Mouse (Mus musculus) spleen, postnatal 10 days (tissue): ENCODE results near the gene Aars2.

Source experiments
- DNase-seq, 2 experiments: peaks; one replicate each; pipeline ENCODE4 v3.0.0; 2021 to 2022; ENCODE audit warnings: low spot score in 2 of 2

Aars2 gene

GRCm38 (mm10) chr17:45499516-45499915, 7.1 kb upstream of the Aars2 start:
- DNase-seq: no peak

DNA sequence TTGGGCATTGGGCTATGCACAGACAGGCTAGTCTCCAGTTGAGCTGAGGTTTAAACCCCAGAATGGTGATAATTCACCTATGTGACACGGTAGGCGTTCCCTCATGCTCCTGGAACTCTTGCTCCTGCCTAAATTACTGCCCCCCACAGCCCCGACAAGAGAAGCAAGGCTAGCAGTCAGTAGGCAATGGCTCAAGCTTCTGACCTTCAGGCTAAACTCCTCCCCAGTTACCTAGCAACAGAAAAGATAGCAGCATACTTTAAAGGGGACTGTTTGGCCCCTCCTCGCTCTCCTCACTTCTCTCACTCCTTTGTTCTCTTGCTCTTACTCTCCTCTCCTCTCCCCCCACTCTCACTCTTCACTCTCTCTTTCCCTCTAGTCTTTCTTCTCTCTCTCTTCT, 5.7 kb upstream of the Aars2 start:
- no peak for DNase-seq

DNA sequence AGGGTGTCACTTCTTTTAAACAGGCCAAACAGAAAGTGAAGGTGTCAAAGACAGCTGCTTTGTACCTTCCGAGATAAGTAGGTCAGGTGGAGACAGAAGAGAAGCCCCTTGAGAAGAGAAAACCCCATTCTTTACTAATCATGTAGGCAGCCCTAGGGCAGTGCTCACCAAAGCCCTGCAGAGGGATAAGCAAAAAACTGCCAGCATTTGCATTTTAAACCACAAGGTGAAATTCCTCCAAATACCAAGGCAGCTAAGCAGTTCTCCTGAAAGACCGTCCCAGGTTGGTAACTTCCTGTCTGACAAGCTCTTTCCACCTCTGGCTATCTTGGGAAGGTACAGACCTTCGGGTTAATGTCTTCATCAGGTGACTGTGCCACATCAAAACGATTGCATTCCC, 4.3 kb upstream of the Aars2 start:
- no peak for DNase-seq

GRCm38 (mm10) chr17:45503301-45503973, 3.2 kb upstream of the Aars2 start:
- no peak for DNase-seq

GRCm38 (mm10) chr17:45505941-45506465, 638 bp upstream of the Aars2 start:
- DNase-seq: no peak

- no peak for DNase-seq
Observed at GRCm38 (mm10) chr17:45510871-45511270, 4.2 kb downstream of the Aars2 start.

DNA sequence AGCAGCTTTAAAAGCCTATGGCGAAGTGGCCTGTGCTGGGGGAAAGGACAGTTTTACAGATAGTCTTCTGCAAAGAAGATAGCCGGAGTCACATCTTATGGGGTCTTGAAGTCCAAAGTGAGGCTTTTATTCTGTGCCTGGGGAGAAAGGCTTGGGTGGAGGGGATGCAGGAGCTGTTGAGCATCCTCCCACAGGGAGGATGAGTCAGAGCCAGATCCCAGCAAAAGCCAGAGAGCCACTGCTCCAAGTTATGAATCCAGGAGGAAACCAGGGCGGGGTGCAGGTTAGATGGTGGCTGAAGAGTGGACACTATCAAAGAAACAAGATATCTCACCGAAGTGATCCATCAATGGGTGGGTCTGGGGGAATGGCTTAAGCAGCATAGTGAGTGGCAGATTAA, 5.1 kb downstream of the Aars2 start:
- no peak for DNase-seq

DNA sequence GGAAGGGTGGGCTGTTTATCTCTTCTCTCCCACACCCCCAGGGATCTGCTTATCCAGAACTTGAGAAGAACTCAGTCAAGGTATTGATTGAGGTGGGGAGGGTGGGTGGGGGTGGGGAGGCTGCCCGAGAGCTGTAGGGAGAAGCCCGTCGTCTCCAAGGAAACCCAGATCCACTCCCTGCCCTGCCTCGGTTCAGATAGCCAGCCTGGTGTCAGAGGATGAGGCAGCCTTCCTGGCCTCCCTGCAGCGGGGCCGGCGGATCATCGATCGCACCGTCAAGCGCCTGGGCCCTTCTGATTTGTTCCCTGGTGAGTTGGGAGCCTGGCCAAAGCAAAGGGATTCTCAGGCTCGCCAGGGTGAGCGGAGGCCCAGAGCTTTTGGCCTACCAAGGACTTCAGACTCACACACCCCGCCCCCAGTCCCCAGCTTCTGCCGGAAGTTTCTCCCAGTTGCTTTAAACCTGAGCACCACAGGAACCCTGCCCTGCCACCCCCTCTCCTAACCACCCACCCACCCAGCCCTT, 8.6 kb downstream of the Aars2 start:
- DNase-seq: no peak

- DNase-seq: no peak
Observed at GRCm38 (mm10) chr17:45515806-45516205, 9.2 kb downstream of the Aars2 start.

DNA sequence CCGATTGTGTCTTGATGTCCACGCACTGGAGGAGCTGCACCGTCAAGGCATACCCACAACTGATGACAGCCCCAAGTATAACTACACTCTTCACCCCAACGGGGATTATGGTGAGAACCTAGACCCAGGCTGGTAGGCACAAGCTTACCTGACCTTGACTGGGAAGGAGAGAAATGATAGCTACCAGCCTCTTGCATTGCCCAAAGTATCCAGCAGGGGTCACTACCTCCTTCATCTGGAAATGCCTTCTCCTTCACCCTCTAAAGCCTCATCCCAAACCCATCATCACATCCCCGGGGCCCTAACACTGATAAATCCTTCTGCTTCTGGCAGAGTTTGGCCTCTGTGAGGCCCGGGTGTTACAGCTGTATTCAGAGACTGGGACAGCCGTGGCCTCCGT, 9.8 kb downstream of the Aars2 start:
- peak; percentile 77 to 84 for DNase-seq

DNA sequence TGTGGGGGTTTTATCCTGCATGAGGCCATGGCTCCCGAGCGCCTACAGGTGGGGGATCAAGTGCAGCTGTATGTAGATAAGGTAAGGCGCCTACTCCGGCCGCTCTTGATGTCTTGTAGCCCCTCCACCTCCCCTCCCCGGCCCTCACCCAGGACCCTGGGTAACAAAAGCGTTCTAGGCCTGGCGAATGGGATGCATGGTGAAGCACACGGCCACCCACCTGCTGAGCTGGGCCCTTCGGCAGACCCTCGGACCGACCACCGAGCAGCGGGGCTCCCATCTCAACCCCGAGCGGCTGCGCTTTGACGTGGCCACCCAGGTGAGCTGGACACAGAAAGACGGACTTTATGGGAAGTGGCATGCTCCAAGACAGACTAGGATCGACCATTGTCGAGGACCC, 10.5 kb downstream of the Aars2 start:
- DNase-seq: no peak

DNA sequence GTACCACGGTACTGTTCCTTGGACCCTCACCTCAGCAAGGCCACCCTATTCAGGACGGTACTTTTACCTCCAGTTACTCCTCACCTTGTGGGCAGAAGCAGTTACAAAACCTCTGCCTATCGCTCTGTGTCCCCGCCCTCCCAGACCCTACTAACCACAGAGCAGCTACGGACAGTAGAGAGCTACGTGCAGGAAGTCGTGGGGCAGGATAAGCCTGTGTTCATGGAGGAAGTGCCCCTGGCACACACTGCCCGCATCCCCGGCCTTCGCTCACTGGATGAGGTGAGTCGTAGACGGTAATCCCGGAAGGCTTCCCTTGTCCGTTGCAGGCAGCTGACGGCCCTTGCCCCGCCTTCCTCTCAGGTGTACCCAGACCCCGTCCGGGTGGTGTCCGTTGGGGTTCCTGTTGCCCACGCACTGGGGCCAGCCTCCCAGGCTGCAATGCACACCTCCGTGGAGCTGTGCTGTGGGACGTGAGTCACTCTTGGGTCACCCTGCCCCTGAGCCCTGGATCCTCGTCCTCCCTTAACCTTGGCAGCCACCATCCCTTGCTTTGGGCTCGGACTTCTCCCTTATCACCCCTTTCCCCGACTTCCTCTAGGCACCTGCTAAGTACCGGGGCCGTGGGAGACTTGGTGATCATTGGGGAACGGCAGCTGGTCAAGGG, 11.0 kb downstream of the Aars2 start:
- no peak for DNase-seq

DNA sequence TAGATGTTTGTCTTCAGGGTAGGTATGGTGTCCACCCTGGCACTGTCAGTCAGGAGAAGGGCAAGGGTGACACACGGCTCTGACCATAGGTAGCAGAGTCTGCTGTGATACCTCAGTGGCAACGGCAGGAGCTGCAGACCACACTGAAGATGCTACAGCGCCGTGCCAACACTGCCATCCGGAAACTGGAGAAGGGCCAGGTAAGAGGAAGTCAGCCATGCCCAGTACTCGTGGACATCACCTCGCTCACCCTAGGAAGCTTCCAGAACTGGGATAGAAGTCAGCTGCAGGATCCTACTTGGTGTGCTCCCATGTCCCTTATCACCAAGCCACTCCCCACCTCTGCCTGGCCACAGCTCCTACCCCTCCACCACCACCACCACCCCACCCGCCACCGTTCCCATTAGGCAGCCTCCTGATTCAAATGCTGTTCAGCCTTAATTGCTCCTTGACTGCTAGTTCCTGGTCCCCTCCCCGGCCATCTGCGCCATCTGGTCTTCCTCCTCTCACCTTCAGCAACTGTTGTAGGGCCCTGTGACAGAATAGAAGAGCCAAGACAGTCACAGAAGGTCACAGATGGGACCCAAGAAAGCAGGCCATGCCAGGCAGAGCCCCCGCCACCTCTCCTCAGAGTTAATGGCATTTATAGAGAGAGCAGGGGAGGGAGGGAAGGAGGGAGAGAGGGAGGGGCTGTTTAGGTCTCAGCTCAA, 12.3 kb downstream of the Aars2 start:
- no peak for DNase-seq

DNA sequence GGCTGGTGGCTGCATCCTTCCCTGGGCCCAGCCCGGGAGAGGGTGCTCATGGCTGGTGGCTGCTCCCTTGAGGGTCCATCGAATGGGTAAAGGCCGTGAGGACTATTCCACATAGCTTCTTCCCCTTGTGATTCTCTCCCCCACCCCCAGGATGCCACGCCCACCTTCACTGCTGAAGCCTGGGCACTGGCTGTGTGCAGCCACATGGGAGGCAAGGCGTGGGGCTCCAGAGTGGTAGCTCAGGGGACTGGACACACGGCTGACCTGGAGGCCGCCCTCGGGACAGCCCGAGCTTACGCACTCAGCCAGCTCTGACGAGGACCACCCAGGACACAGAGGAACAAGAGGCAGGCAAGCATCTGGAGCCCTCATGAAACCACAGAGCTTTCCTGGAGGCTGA, 13.5 kb downstream of the Aars2 start:
- DNase-seq: no peak

GRCm38 (mm10) chr17:45523263-45523662, 16.6 kb downstream of the Aars2 start, which contains the start of gene Tcte1:
Gene Tcte1, plus strand, starts transcription at chr17:45523434.
- DNase-seq: no peak

GRCm38 (mm10) chr17:45524961-45525360, 18.3 kb downstream of the Aars2 start:
- DNase-seq: no peak

GRCm38 (mm10) chr17:45526571-45526970, 19.9 kb downstream of the Aars2 start:
- DNase-seq: no peak

DNA sequence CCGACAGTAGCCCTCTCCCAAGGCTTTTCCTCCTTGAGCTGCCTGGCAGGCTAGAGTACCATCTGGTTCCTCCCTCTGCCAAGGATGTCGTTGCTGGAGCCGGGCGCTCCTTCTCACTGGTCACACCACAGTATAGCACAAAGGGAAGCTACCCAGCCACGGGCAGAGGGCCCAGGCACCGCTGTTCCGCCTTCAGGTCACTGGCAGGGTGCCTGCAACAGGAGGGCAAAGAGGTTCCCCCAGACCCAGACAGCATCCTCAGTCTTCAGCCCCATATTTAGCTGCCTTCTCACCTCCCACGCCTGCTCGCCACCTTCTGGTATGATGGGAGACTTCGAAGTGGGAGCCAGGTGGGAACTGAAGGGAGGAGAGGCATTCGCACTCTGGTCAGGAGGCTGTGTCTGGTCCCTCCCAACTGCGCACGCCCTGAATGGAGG, 23.7 kb downstream of the Aars2 start:
- DNase-seq: no peak

DNA sequence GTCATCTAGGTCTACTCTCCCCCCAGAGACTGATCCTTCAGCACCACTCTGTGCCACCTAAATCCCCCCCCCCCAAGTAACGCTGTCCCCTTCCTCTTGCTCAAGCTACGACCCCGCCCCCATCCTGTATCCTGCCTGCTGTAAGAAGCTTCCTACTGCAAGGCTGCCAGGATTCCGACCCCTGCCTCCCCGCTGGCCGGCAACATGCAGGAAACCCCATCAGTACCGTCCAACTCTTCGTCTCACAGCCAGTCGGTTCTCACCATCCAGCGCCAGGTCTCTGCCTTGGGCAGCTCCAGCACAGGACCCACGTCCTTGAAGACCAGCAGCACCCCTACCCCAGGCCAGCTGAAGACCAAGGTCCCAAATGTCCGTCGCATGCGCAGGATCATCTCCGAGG, 26.3 kb downstream of the Aars2 start:
- no peak for DNase-seq

GRCm38 (mm10) chr17:45536264-45536663, 29.6 kb downstream of the Aars2 start:
- peak in 1 of 2 experiments; percentile 51 for DNase-seq

- DNase-seq: no peak
Observed at GRCm38 (mm10) chr17:45538394-45538793, 31.8 kb downstream of the Aars2 start.

DNA sequence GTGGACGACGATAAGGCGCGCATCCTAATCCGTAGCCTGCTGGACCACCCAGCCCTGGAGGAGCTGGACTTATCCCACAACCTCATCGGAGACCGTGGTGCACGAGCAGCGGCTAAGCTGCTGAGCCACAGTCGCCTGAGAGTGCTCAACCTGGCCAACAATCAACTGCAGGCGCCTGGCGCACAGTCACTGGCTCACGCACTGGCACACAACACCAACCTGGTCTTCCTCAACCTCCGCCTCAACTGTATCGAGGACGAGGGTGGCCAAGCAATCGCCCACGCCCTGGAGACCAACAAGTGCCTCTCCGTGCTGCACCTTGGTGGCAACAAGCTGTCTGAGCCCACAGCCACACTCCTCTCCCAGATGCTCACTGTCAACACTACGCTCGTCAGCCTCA, 33.0 kb downstream of the Aars2 start:
- no peak for DNase-seq
